Mouse (Mus musculus) lung, embryonic 16.5 days (tissue): ENCODE measurements around the gene Hoxd11. TPM values are rescaled to one million over a fixed set of nuclear protein-coding genes. Genes with fewer than 3 reads are reported as not detected.
A peak's percentile ranks its signal among the peaks of the same experiment; 100 is the strongest.

ENCODE experiments used
- ATAC-seq: fragments of 200-750 bp; cut with Nextera tagmentation; 2 replicates; pipeline ENCODE4 v1.8.0; 2017; ENCODE audit warnings: low read depth, mild to moderate bottlenecking, moderate library complexity
- H3K27ac ChIP-seq: fragments of 300-500 bp; sonication (generic); 2 replicates; pipeline ENCODE4 v1.5.1; 2014; ENCODE audit warnings: mild to moderate bottlenecking, control low read depth, low read length
- H3K27me3 ChIP-seq: fragments of 300-500 bp; sonication (generic); 2 replicates; pipeline ENCODE4 v1.6.1; 2014; ENCODE audit warnings: low read depth, low read length, mixed read lengths; ENCODE audit not compliant: control insufficient read depth, insufficient read depth
- H3K36me3 ChIP-seq: fragments of 300-500 bp; sonication (generic); 2 replicates; pipeline ENCODE4 v1.6.1; 2014; ENCODE audit warnings: low read length; ENCODE audit not compliant: control insufficient read depth, insufficient read depth
- H3K4me1 ChIP-seq: fragments of 300-500 bp; sonication (generic); replicated peaks from 2 replicates; pipeline ENCODE4 v1.6.1; 2014; ENCODE audit warnings: low read length, mixed read lengths; ENCODE audit not compliant: control insufficient read depth, insufficient read depth
- H3K4me2 ChIP-seq: fragments of 300-500 bp; sonication (generic); 2 replicates; pipeline ENCODE4 v1.6.1; 2014; ENCODE audit warnings: low read depth, low read length, control low read depth
- H3K4me3 ChIP-seq: fragments of 300-500 bp; sonication (generic); 2 replicates; pipeline ENCODE4 v1.5.1; 2014; ENCODE audit warnings: mild to moderate bottlenecking, low read length, control low read depth
- H3K9ac ChIP-seq: fragments of 300-500 bp; sonication (generic); 2 replicates; pipeline ENCODE4 v1.6.1; 2014; ENCODE audit warnings: low read length, control low read depth
- H3K9me3 ChIP-seq: fragments of 300-500 bp; sonication (generic); 2 replicates; pipeline ENCODE4 v1.6.1; 2016; ENCODE audit warnings: low read length; ENCODE audit not compliant: control insufficient read depth
- WGBS: fragments of 180-500 bp; shearing (Covaris S2); extraction: QIAGEN DNeasy Blood & Tissue Kit; methylation state at CpG from one replicate; pipeline ENCODE4 v1.1.7; 2014; 5-methylcytosine and 5-hydroxymethylcytosine counted together
- polyA plus RNA-seq: library from polyadenylated mRNA; unstranded; fragments of >200 nt; fragmentation: Nextera tagmentation; extraction: Ambion mirVana; gene quantifications from 2 replicates; pipeline ENCODE4 v1.2.1, GENCODE M21; 2015

The Hoxd11 gene
- polyA plus RNA-seq, 1 experiment from 2014 or later: not detected

GRCm38 (mm10) chr2:74661685-74662084 is 17.7 kb upstream of the Hoxd11 start:
- Histone ChIP-seq H3K4me1 (no peaks in the 10 kb centered on the region), H3K9me3 (no peaks in the 10 kb centered on the region), H3K4me2 (peak overlapping the region; percentile 17; the same call in 1 of the 2 replicates), H3K9ac (no peak overlapping the region), H3K36me3 (no peaks in the 10 kb centered on the region), H3K4me3 (peak overlapping the region; percentile 3; the same call in 1 of the 2 replicates), H3K27ac (no peak overlapping the region), H3K27me3 (peaks cover 88% of the 10 kb centered on the region)
- WGBS: under 1% methylated on average over 14 of the region's 14 CpGs
- ATAC-seq: 0 out of 2 replicates have a peak, but pooled peaks have one; percentile 28

GRCm38 (mm10) chr2:74663291-74663925 is 15.9 kb upstream of the Hoxd11 start:
- WGBS: 3% methylated on average over 18 of the region's 18 CpGs
- ATAC-seq: no peak
- no peak overlapping the region for H3K4me2 ChIP-seq

GRCm38 (mm10) chr2:74666411-74666810 is 12.9 kb upstream of the Hoxd11 start:
- no peak overlapping the region for H3K4me2 ChIP-seq
- peaks cover 91% of the 10 kb centered on the region for H3K27me3 ChIP-seq
- H3K9me3 ChIP-seq: no peaks in the 10 kb centered on the region
- peaks cover 8% of the 10 kb centered on the region; the same call in 1 of the 2 replicates for H3K4me1 ChIP-seq
- H3K27ac ChIP-seq: no peak overlapping the region
- no peak for ATAC-seq
- 7% methylated on average over 7 of the region's 7 CpGs for WGBS
- H3K4me3 ChIP-seq: no peak overlapping the region
- H3K9ac ChIP-seq: no peak overlapping the region
- no peaks in the 10 kb centered on the region for H3K36me3 ChIP-seq

More at GRCm38 (mm10) chr2:74663291-74663925, 15.9 kb upstream of the Hoxd11 start:
- Histone ChIP-seq H3K9ac (no peak overlapping the region), H3K36me3 (no peaks in the 10 kb centered on the region), H3K4me3 (no peak overlapping the region), H3K9me3 (no peaks in the 10 kb centered on the region), H3K27me3 (peaks cover 92% of the 10 kb centered on the region), H3K4me1 (peaks cover 5% of the 10 kb centered on the region; the same call in 1 of the 2 replicates), H3K27ac (no peak overlapping the region)

- H3K4me1 ChIP-seq: peaks cover 8% of the 10 kb centered on the region; the same call in 1 of the 2 replicates
- no peak overlapping the region for H3K27ac ChIP-seq
- 0 out of 2 replicates have a peak, but pooled peaks have one; percentile 8 for ATAC-seq
- no peak overlapping the region for H3K9ac ChIP-seq
- 3% methylated on average over 36 of the region's 36 CpGs for WGBS
- H3K36me3 ChIP-seq: no peaks in the 10 kb centered on the region
- peaks cover 91% of the 10 kb centered on the region for H3K27me3 ChIP-seq
- no peak overlapping the region for H3K4me2 ChIP-seq
- H3K4me3 ChIP-seq: no peak overlapping the region; the same call in 1 of the 2 replicates
- no peaks in the 10 kb centered on the region for H3K9me3 ChIP-seq
Measured at GRCm38 (mm10) chr2:74667191-74667841, 12.0 kb upstream of the Hoxd11 start.

GRCm38 (mm10) chr2:74667842-74668357 is 11.5 kb upstream of the Hoxd11 start, which contains the start of gene Hoxd13:
TSS of gene Hoxd13 (plus strand) at chr2:74668310.
- H3K36me3 ChIP-seq: no peaks in the 10 kb centered on the region
- H3K4me2 ChIP-seq: peak within 1 kb of the TSS; percentile 70
- no peak within 1 kb of the TSS for H3K9ac ChIP-seq
- peak within 1 kb of the TSS; percentile 47 for H3K4me3 ChIP-seq
- H3K27me3 ChIP-seq: peaks cover 91% of the 10 kb centered on the region
- no peak within 1 kb of the TSS for H3K27ac ChIP-seq
- peak; percentile 53; the same call in 1 of the 2 replicates for ATAC-seq
- WGBS: 0% methylated on average over 3 of the region's 51 CpGs
- no peaks in the 10 kb centered on the region for H3K9me3 ChIP-seq
- peaks cover 8% of the 10 kb centered on the region; the same call in 1 of the 2 replicates for H3K4me1 ChIP-seq

- peaks cover 91% of the 10 kb centered on the region for H3K27me3 ChIP-seq
- H3K9me3 ChIP-seq: no peaks in the 10 kb centered on the region
- H3K9ac ChIP-seq: no peak overlapping the region
- peaks cover 8% of the 10 kb centered on the region; the same call in 1 of the 2 replicates for H3K4me1 ChIP-seq
- peak overlapping the region; percentile 70 for H3K4me2 ChIP-seq
- no peaks in the 10 kb centered on the region for H3K36me3 ChIP-seq
- no peak overlapping the region for H3K27ac ChIP-seq
- WGBS: 1% methylated on average over 63 of the region's 74 CpGs
- ATAC-seq: peak; percentile 62
- peak overlapping the region; percentile 47 for H3K4me3 ChIP-seq
Measured at GRCm38 (mm10) chr2:74668370-74669229, 10.8 kb upstream of the Hoxd11 start.

GRCm38 (mm10) chr2:74669230-74669578 is 10.2 kb upstream of the Hoxd11 start:
- Histone ChIP-seq H3K4me3 (no peak overlapping the region), H3K9ac (no peak overlapping the region), H3K9me3 (no peaks in the 10 kb centered on the region), H3K4me2 (no peak overlapping the region), H3K27ac (no peak overlapping the region), H3K36me3 (no peaks in the 10 kb centered on the region), H3K4me1 (peaks cover 8% of the 10 kb centered on the region; the same call in 1 of the 2 replicates), H3K27me3 (peaks cover 91% of the 10 kb centered on the region)
- ATAC-seq: no peak
- 0% methylated on average over 3 of the region's 3 CpGs for WGBS

- ATAC-seq: no peak
- H3K9me3 ChIP-seq: no peaks in the 10 kb centered on the region
- WGBS: 3% methylated on average over 14 of the region's 14 CpGs
- peaks cover 8% of the 10 kb centered on the region; the same call in 1 of the 2 replicates for H3K4me1 ChIP-seq
- no peak overlapping the region for H3K9ac ChIP-seq
- no peak overlapping the region for H3K4me2 ChIP-seq
- no peaks in the 10 kb centered on the region for H3K36me3 ChIP-seq
- H3K27ac ChIP-seq: no peak overlapping the region
- H3K27me3 ChIP-seq: peaks cover 91% of the 10 kb centered on the region
- no peak overlapping the region for H3K4me3 ChIP-seq
Measured at GRCm38 (mm10) chr2:74669650-74670235, 9.6 kb upstream of the Hoxd11 start.
